Mouse (Mus musculus) cerebellum, adult 11-12 months (tissue): ENCODE measurements around the gene Gfpt1.

Source experiments
- DNase-seq: peaks from one replicate; pipeline ENCODE4 v3.0.0; 2022

The Gfpt1 gene

GRCm38 (mm10) chr6:87101955-87102353, 59.3 kb downstream of the Gfpt1 start:
- DNase-seq = no peak

GRCm38 (mm10) chr6:87102421-87102911, 59.8 kb downstream of the Gfpt1 start:
- no peak for DNase-seq

GRCm38 (mm10) chr6:87103314-87103713, 60.7 kb downstream of the Gfpt1 start:
- no peak for DNase-seq

- no peak for DNase-seq
Measured at GRCm38 (mm10) chr6:87104123-87104796, 61.6 kb downstream of the Gfpt1 start, which contains the start of gene D6Ertd527e. TSS of gene D6Ertd527e (plus strand) at chr6:87104746.

- no peak for DNase-seq
Measured at GRCm38 (mm10) chr6:87111493-87111892, 68.8 kb downstream of the Gfpt1 start.

GRCm38 (mm10) chr6:87112125-87112524, 69.5 kb downstream of the Gfpt1 start:
- no peak for DNase-seq

GRCm38 (mm10) chr6:87115981-87116380, 73.3 kb downstream of the Gfpt1 start:
- no peak for DNase-seq

- no peak for DNase-seq
Measured at GRCm38 (mm10) chr6:87116596-87116995, 74.0 kb downstream of the Gfpt1 start.

- DNase-seq = no peak
Measured at GRCm38 (mm10) chr6:87119066-87119837, 76.6 kb downstream of the Gfpt1 start.

GRCm38 (mm10) chr6:87119975-87120374, 77.3 kb downstream of the Gfpt1 start:
- DNase-seq = no peak

- no peak for DNase-seq
Measured at GRCm38 (mm10) chr6:87120661-87121060, 78.0 kb downstream of the Gfpt1 start.

GRCm38 (mm10) chr6:87121961-87122360, 79.3 kb downstream of the Gfpt1 start:
- no peak for DNase-seq

GRCm38 (mm10) chr6:87123406-87123805, 80.8 kb downstream of the Gfpt1 start:
- no peak for DNase-seq

GRCm38 (mm10) chr6:87123973-87124372, 81.3 kb downstream of the Gfpt1 start:
- DNase-seq = no peak

GRCm38 (mm10) chr6:87127049-87127753, 84.6 kb downstream of the Gfpt1 start:
- DNase-seq = no peak

GRCm38 (mm10) chr6:87129861-87130260, 87.2 kb downstream of the Gfpt1 start:
- DNase-seq = no peak

GRCm38 (mm10) chr6:87130628-87131027, 88.0 kb downstream of the Gfpt1 start:
- no peak for DNase-seq

GRCm38 (mm10) chr6:87131078-87131477, 88.4 kb downstream of the Gfpt1 start:
- no peak for DNase-seq

- DNase-seq = no peak
Measured at GRCm38 (mm10) chr6:87133520-87133919, 90.9 kb downstream of the Gfpt1 start.

GRCm38 (mm10) chr6:87133966-87134546, 91.4 kb downstream of the Gfpt1 start:
- no peak for DNase-seq

- no peak for DNase-seq
Measured at GRCm38 (mm10) chr6:87138479-87138878, 95.8 kb downstream of the Gfpt1 start.

- no peak for DNase-seq
Measured at GRCm38 (mm10) chr6:87139796-87140553, 97.3 kb downstream of the Gfpt1 start.
